Mouse (Mus musculus) lung, adult 2 months (tissue): Measurements from ENCODE around the gene Ssu72.

Experiments used
- CTCF ChIP-seq: fragments of 200-500 bp; IDR thresholded peaks from 2 replicates; pipeline ENCODE4 v1.5.1; 2011; ENCODE audit warnings: mild to moderate bottlenecking, low read length, control low read depth; ENCODE audit not compliant: insufficient read depth
- POLR2A ChIP-seq: fragments of 200-500 bp; IDR thresholded peaks from 2 replicates; pipeline ENCODE4 v1.6.1; 2011; ENCODE audit warnings: low read depth, mild to moderate bottlenecking, control low read depth, low read length, borderline replicate concordance; ENCODE audit errors: extremely low read depth

DNA sequence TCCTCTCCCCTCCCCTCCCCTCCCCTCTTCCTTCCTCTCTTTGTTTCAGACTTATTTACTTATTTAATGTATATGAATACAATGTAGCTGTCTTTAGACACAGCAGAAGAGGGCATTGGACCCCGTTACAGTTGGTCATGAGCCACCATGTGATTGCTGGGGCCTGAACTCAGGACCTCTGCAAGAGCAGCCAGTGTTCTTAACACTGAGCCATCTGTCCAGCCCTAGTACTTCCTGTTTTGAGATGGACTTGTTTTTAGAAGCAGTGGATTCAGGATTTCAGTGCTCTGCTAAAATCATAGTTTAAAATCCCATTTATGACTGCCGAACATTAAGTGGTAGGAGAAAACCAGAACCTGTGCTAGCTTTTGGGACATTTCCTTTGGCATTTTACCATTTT is 4.0 kb downstream of the Ssu72 start:
- TF ChIP-seq CTCF (no peak), POLR2A (no peak)
